Mouse (Mus musculus) lung, adult 2 months (tissue): ENCODE measurements around the gene Zcchc24. TPM values are rescaled to one million over a fixed set of nuclear protein-coding genes. Genes with fewer than 3 reads are reported as not detected.
"Not testable (repeated sequence)": the region's sequence is repeated elsewhere in the genome, so short reads cannot be mapped to it uniquely, and the experiment has no call there.

Experiments used
- DNase-seq: peaks from one replicate; pipeline ENCODE4 v3.0.0; 2022
- H3K4me1 ChIP-seq: fragments of 200-500 bp; 2 replicates; pipeline ENCODE4 v1.6.1; 2011; ENCODE audit warnings: low read length; ENCODE audit not compliant: control insufficient read depth, insufficient read depth
- H3K4me3 ChIP-seq: fragments of 200-500 bp; replicated peaks from 2 replicates; pipeline ENCODE3; 2011; ENCODE audit warnings: low read depth, mild to moderate bottlenecking, control low read depth, low read length; ENCODE audit errors: extremely low read depth
- CTCF ChIP-seq: fragments of 200-500 bp; IDR thresholded peaks from 2 replicates; pipeline ENCODE4 v1.5.1; 2011; ENCODE audit warnings: mild to moderate bottlenecking, low read length, control low read depth; ENCODE audit not compliant: insufficient read depth
- POLR2A ChIP-seq: fragments of 200-500 bp; IDR thresholded peaks from 2 replicates; pipeline ENCODE4 v1.6.1; 2011; ENCODE audit warnings: low read depth, mild to moderate bottlenecking, control low read depth, low read length, borderline replicate concordance; ENCODE audit errors: extremely low read depth
- WGBS: fragments of 180-500 bp; shearing (Covaris S2); methylation state at CpG from one replicate; pipeline ENCODE4 v1.1.7; 2018; 5-methylcytosine and 5-hydroxymethylcytosine counted together
- polyA plus RNA-seq: library from polyadenylated mRNA; depleted of rRNA; stranded (reverse); fragments of >200 nt; gene quantifications from 2 replicates; pipeline ENCODE4 v1.2.3, GENCODE M21; 2012; rRNA removed

Zcchc24 gene
- polyA plus RNA-seq = 41.7 and 44.9 TPM in 2 replicates

- 2% methylated on average over 55 of the region's 55 CpGs for whole genome bisulfite sequencing
These were observed at the start of gene Zcchc24 for GRCm38 (mm10) chr14:25768915-25769625. Gene Zcchc24 (minus strand): TSS chr14:25769039.

DNA sequence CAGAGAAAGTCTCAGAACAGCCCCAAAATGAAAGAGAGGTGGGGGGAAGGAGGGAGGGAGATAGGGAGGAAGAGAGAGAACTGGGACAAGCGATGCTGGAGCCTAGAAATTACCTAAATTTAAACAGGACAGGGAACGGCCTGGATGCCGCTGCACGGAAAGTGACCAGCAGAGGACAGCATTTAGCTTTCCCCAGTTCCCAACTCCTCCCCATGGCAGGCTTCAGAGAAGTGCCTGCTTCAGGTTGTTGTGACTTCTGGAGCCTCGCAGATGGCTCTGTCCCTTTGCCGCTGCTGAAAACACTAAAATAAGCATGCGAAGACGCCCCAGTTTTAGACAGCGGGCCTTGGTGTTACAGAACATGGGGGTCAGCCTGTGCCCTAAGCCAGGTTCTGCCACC is 47.6 kb upstream of the Zcchc24 start:
- no peaks in the 10 kb centered on the region for H3K4me1 ChIP-seq
- DNase-seq = peak; percentile 64
- 8% methylated on average over 9 of the region's 9 CpGs for WGBS
- TF ChIP-seq CTCF = peak; percentile 99
- TF ChIP-seq POLR2A = no peak
- no peak overlapping the region for H3K4me3 ChIP-seq

More at GRCm38 (mm10) chr14:25768915-25769625, at the start of gene Zcchc24:
- TF ChIP-seq CTCF (no peak), POLR2A (no peak)
- Histone ChIP-seq H3K4me1 (peaks cover 13% of the 10 kb centered on the region), H3K4me3 (peak within 1 kb of the TSS; percentile 85)
- peak; percentile 83 for DNase-seq

- H3K4me1 ChIP-seq = no peaks in the 10 kb centered on the region
- H3K4me3 ChIP-seq = no peak overlapping the region
- no peak for DNase-seq
- TF ChIP-seq POLR2A (no peak), CTCF (no peak)
These were observed 45.3 kb upstream of the Zcchc24 start for GRCm38 (mm10) chr14:25814140-25814539.

- not testable (repeated sequence) for H3K4me1 ChIP-seq, DNase-seq, H3K4me3 ChIP-seq
- WGBS = 74% methylated on average over 1 of the region's 1 CpGs
These were observed 42.2 kb upstream of the Zcchc24 start for GRCm38 (mm10) chr14:25811026-25811425.

DNA sequence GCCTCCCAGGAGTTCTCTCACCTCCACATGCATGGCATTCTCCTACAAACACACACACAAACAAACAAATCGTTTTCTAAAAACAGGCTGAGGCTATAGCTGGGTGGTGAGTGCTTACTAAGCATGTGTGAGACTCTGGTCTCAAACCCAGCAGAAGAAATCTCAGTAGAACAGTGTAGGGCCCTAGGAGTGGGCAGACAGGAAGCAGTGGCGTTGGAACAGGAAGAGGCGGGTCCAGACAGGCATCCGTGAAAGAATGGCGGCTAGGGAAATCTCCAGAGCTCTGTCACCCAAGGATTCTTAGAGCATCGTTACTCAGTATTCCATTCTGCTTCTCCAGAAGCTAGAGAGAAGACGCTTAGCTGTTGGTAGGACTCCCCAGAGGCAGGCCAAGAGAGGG is 37.7 kb upstream of the Zcchc24 start:
- no peak for TF ChIP-seq POLR2A
- TF ChIP-seq CTCF = no peak
- WGBS = 76% methylated on average over 7 of the region's 7 CpGs
- no peaks in the 10 kb centered on the region for H3K4me1 ChIP-seq
- H3K4me3 ChIP-seq = no peak overlapping the region
- DNase-seq = no peak

GRCm38 (mm10) chr14:25805871-25806270 is 37.0 kb upstream of the Zcchc24 start:
- TF ChIP-seq POLR2A = no peak
- TF ChIP-seq CTCF = no peak
- no peaks in the 10 kb centered on the region for H3K4me1 ChIP-seq
- WGBS = 65% methylated on average over 7 of the region's 7 CpGs
- no peak for DNase-seq
- no peak overlapping the region for H3K4me3 ChIP-seq

GRCm38 (mm10) chr14:25803246-25803809 is 34.5 kb upstream of the Zcchc24 start:
- Histone ChIP-seq H3K4me1 (no peaks in the 10 kb centered on the region), H3K4me3 (no peak overlapping the region)
- DNase-seq = no peak
- TF ChIP-seq POLR2A = no peak
- no peak for TF ChIP-seq CTCF
- WGBS = 63% methylated on average over 3 of the region's 3 CpGs

DNA sequence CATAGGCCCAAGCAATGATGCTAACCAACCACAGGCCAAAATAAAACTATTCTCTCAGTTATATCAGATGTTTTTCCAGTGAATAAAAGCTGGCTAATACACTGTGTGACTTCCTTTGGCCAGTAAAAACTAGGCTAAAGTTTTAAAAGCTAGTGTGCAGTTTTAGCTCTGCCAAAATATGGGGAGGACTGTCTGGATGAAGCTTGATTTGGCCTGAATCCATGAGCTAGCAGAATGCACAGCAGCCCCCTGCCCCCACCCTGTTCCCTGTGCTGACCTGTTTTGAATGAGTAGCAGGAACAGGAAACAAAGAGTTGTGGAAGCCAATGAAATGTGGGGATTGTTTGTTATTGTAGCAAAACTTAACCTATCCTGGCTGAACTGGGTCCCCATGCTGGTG is 33.7 kb upstream of the Zcchc24 start:
- Histone ChIP-seq H3K4me3 (no peak overlapping the region), H3K4me1 (no peaks in the 10 kb centered on the region)
- no peak for TF ChIP-seq CTCF
- no peak for TF ChIP-seq POLR2A
- DNase-seq = no peak

GRCm38 (mm10) chr14:25800166-25800960 is 31.5 kb upstream of the Zcchc24 start:
- TF ChIP-seq POLR2A (no peak), CTCF (peak; percentile 98)
- no peaks in the 10 kb centered on the region for H3K4me1 ChIP-seq
- DNase-seq = peak; percentile 81
- 23% methylated on average over 19 of the region's 19 CpGs for WGBS
- H3K4me3 ChIP-seq = no peak overlapping the region
